Mouse (Mus musculus) stomach, embryonic 16.5 days (tissue): ENCODE data around the gene Prickle2. TPM values are rescaled to one million over a fixed set of nuclear protein-coding genes. Genes with fewer than 3 reads are reported as not detected.
A peak's percentile ranks its signal among the peaks of the same experiment; 100 is the strongest.

Experiments
- ATAC-seq: fragments of 200-750 bp; cut with Nextera tagmentation; 2 replicates; pipeline ENCODE4 v1.8.0; 2017; ENCODE audit warnings: moderate number of reproducible peaks, moderate TSS enrichment; ENCODE audit not compliant: insufficient read depth, low FRiP score
- H3K27ac ChIP-seq: fragments of 300-500 bp; sonication (generic); 2 replicates; pipeline ENCODE4 v1.5.1; 2014; ENCODE audit warnings: low read length
- H3K27me3 ChIP-seq: fragments of 300-500 bp; sonication (generic); 2 replicates; pipeline ENCODE4 v1.6.1; 2014; ENCODE audit warnings: low read length, control low read depth, mixed read lengths; ENCODE audit not compliant: control insufficient read depth, insufficient read depth
- H3K36me3 ChIP-seq: fragments of 300-500 bp; sonication (generic); 2 replicates; pipeline ENCODE4 v1.6.1; 2014; ENCODE audit warnings: low read length; ENCODE audit not compliant: control insufficient read depth, insufficient read depth
- H3K4me1 ChIP-seq: fragments of 300-500 bp; sonication (generic); 2 replicates; pipeline ENCODE4 v1.6.1; 2014; ENCODE audit warnings: low read length, control low read depth, mixed read lengths; ENCODE audit not compliant: control insufficient read depth, insufficient read depth
- H3K4me2 ChIP-seq: fragments of 300-500 bp; sonication (generic); 2 replicates; pipeline ENCODE4 v1.6.1; 2014; ENCODE audit warnings: low read depth, low read length, mixed read lengths
- H3K4me3 ChIP-seq: fragments of 300-500 bp; sonication (generic); replicated peaks from 2 replicates; pipeline ENCODE4 v1.5.1; 2014; ENCODE audit warnings: mild to moderate bottlenecking, low read length
- H3K9ac ChIP-seq: fragments of 300-500 bp; sonication (generic); 2 replicates; pipeline ENCODE4 v1.6.1; 2014; ENCODE audit warnings: low read length
- H3K9me3 ChIP-seq: fragments of 300-500 bp; sonication (generic); replicated peaks from 2 replicates; pipeline ENCODE4 v1.6.1; 2016; ENCODE audit warnings: low read length, control low read depth; ENCODE audit not compliant: control insufficient read depth
- WGBS: fragments of 180-500 bp; shearing (Covaris S2); extraction: QIAGEN DNeasy Blood & Tissue Kit; methylation state at CpG from one replicate; pipeline ENCODE4 v1.1.7; 2014; 5-methylcytosine and 5-hydroxymethylcytosine counted together
- polyA plus RNA-seq: library from polyadenylated mRNA; unstranded; fragments of >200 nt; fragmentation: Nextera tagmentation; extraction: Ambion mirVana; gene quantifications from 2 replicates; pipeline ENCODE4 v1.2.1, GENCODE M21; 2015

The Prickle2 gene
- polyA plus RNA-seq, 1 experiment from 2014 or later, result 9.3 TPM

DNA sequence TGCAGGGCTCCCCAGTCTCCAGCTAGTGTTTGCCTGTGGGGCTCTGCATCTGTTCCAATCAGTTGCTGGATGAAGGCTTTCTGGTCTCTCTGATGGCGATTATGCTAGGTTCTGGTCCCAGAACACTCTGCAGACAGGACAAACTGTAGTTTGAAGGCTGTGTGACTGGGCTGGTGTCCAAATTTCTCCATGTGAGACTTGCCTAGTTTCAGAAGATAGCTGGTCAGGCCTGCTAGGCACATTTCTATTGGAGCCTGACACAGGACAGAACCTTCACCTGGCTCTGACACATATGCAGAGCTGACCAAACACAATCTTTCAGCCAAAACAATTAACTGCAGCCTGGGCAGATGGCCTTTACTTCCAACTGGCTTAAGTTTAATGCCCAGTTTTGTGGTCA is 80.0 kb downstream of the Prickle2 start:
- no peak overlapping the region for H3K9ac ChIP-seq
- no peaks in the 10 kb centered on the region for H3K4me1 ChIP-seq
- H3K27me3 ChIP-seq, result no peaks in the 10 kb centered on the region
- H3K4me2 ChIP-seq, result no peak overlapping the region
- no peak overlapping the region for H3K4me3 ChIP-seq
- no peaks in the 10 kb centered on the region for H3K36me3 ChIP-seq
- ATAC-seq, result no peak
- no peaks in the 10 kb centered on the region for H3K9me3 ChIP-seq
- no peak overlapping the region for H3K27ac ChIP-seq
- 52% methylated on average over 1 of the region's 1 CpGs for WGBS

GRCm38 (mm10) chr6:92624306-92624705 is 81.6 kb downstream of the Prickle2 start:
- H3K27me3 ChIP-seq, result no peaks in the 10 kb centered on the region
- H3K9me3 ChIP-seq, result no peaks in the 10 kb centered on the region
- no peak overlapping the region for H3K27ac ChIP-seq
- no peak overlapping the region for H3K4me2 ChIP-seq
- H3K36me3 ChIP-seq, result no peaks in the 10 kb centered on the region
- WGBS, result 64% methylated on average over 6 of the region's 6 CpGs
- no peak for ATAC-seq
- no peak overlapping the region for H3K9ac ChIP-seq
- H3K4me3 ChIP-seq, result no peak overlapping the region
- H3K4me1 ChIP-seq, result no peaks in the 10 kb centered on the region

- Histone ChIP-seq H3K4me3 (no peak overlapping the region), H3K36me3 (no peaks in the 10 kb centered on the region), H3K27ac (no peak overlapping the region), H3K9ac (no peak overlapping the region), H3K27me3 (no peaks in the 10 kb centered on the region), H3K4me1 (no peaks in the 10 kb centered on the region), H3K4me2 (no peak overlapping the region), H3K9me3 (no peaks in the 10 kb centered on the region)
- 71% methylated on average over 2 of the region's 2 CpGs for WGBS
- no peak for ATAC-seq
These were observed 88.8 kb downstream of the Prickle2 start for GRCm38 (mm10) chr6:92617183-92617582.

DNA sequence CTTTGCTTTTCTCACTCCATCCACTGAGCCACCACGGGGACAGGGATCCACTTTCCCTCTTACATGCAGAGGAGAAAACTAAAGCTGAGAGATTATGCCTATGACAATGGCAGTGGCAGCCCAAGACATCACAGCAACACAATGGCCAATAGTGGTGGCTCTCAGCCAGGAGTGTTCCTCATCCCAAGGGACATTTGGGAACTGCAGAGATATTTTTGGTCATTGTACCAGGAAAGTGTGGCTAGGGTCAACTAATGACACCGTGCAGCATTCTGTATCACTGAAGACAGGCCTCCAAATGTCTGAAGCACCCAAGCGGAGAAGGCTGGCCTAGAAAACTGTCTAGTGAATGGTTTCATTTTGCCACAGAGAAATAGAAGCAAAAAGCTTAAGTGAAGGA is 91.2 kb downstream of the Prickle2 start:
- no peak for ATAC-seq
- Histone ChIP-seq H3K27ac (no peak overlapping the region), H3K4me1 (peaks cover 2% of the 10 kb centered on the region; the same call in 1 of the 2 replicates), H3K4me3 (no peak overlapping the region), H3K27me3 (no peaks in the 10 kb centered on the region), H3K9me3 (no peaks in the 10 kb centered on the region), H3K36me3 (no peaks in the 10 kb centered on the region), H3K4me2 (no peak overlapping the region), H3K9ac (no peak overlapping the region)
- WGBS, result 84% methylated on average over 3 of the region's 3 CpGs

GRCm38 (mm10) chr6:92612151-92612769 is 93.7 kb downstream of the Prickle2 start:
- H3K4me3 ChIP-seq, result no peak overlapping the region
- 56% methylated on average over 2 of the region's 2 CpGs for WGBS
- no peaks in the 10 kb centered on the region for H3K27me3 ChIP-seq
- ATAC-seq, result no peak
- peaks cover 19% of the 10 kb centered on the region for H3K4me1 ChIP-seq
- no peak overlapping the region for H3K27ac ChIP-seq
- H3K36me3 ChIP-seq, result no peaks in the 10 kb centered on the region
- H3K9me3 ChIP-seq, result no peaks in the 10 kb centered on the region
- H3K9ac ChIP-seq, result no peak overlapping the region
- H3K4me2 ChIP-seq, result no peak overlapping the region

DNA sequence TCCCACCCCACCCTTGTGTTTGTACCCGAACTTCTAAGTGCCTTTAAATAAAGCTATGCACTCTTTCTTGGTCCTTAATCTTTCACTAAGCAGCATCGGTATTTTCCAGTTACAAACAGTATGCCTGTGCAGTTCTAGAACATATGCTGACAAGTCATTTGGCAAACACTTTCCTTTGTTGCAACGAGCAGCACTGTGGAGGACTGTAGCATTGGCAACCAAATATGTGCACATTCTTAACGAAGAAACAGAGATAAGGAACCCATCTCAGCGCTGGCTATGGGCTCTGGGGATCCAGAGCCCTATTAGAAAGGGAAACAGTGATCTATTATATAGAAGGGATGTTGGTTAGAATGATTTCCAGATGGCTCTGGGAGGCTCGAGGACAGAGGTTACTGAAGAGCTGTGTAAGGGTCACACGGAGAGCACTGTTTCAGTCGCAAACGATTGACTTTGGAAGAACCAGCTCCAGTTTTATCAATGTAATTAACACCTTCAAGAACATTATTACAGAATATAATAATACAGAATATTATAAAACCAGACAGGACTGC is 96.2 kb downstream of the Prickle2 start:
- peaks cover 26% of the 10 kb centered on the region for H3K4me1 ChIP-seq
- H3K9ac ChIP-seq, result no peak overlapping the region
- WGBS, result 34% methylated on average over 9 of the region's 9 CpGs
- H3K4me3 ChIP-seq, result no peak overlapping the region
- ATAC-seq, result peak; percentile 37; the same call in 1 of the 2 replicates
- no peak overlapping the region for H3K4me2 ChIP-seq
- H3K27ac ChIP-seq, result peak overlapping the region; percentile 64
- H3K27me3 ChIP-seq, result no peaks in the 10 kb centered on the region
- H3K36me3 ChIP-seq, result no peaks in the 10 kb centered on the region
- no peaks in the 10 kb centered on the region for H3K9me3 ChIP-seq

- ATAC-seq, result peak; percentile 69; the same call in 1 of the 2 replicates
These were observed 96.9 kb downstream of the Prickle2 start for GRCm38 (mm10) chr6:92609078-92609477.

GRCm38 (mm10) chr6:92605156-92605555 is 100.8 kb downstream of the Prickle2 start:
- ATAC-seq, result peak; percentile 31; the same call in 1 of the 2 replicates

More at GRCm38 (mm10) chr6:92609078-92609477, 96.9 kb downstream of the Prickle2 start:
- Histone ChIP-seq H3K36me3 (no peaks in the 10 kb centered on the region), H3K9me3 (no peaks in the 10 kb centered on the region), H3K4me1 (peaks cover 26% of the 10 kb centered on the region), H3K4me3 (no peak overlapping the region), H3K4me2 (no peak overlapping the region), H3K27ac (peak overlapping the region; percentile 64), H3K9ac (no peak overlapping the region), H3K27me3 (no peaks in the 10 kb centered on the region)
- WGBS, result 56% methylated on average over 3 of the region's 3 CpGs

GRCm38 (mm10) chr6:92596340-92596739 is 109.6 kb downstream of the Prickle2 start:
- WGBS, result 84% methylated on average over 3 of the region's 3 CpGs
- Histone ChIP-seq H3K27ac (no peak overlapping the region), H3K9ac (no peak overlapping the region), H3K9me3 (no peaks in the 10 kb centered on the region), H3K4me2 (no peak overlapping the region), H3K36me3 (no peaks in the 10 kb centered on the region), H3K4me1 (no peaks in the 10 kb centered on the region), H3K27me3 (no peaks in the 10 kb centered on the region), H3K4me3 (no peak overlapping the region)
- ATAC-seq, result no peak

More at GRCm38 (mm10) chr6:92605156-92605555, 100.8 kb downstream of the Prickle2 start:
- Histone ChIP-seq H3K4me1 (peaks cover 26% of the 10 kb centered on the region), H3K36me3 (no peaks in the 10 kb centered on the region), H3K27me3 (no peaks in the 10 kb centered on the region), H3K27ac (peak overlapping the region; percentile 66), H3K9ac (no peak overlapping the region), H3K9me3 (no peaks in the 10 kb centered on the region), H3K4me2 (no peak overlapping the region), H3K4me3 (no peak overlapping the region)
- 40% methylated on average over 2 of the region's 2 CpGs for WGBS
